Mouse (Mus musculus) brown adipose tissue, adult 24 weeks (tissue): ENCODE measurements at regions not wholly inside any gene's neighbourhood (a gene's known extent, or its start where the extent isn't known, plus 50 kb on each side); places are given as distances from the start of the nearest gene placed in this dataset.

ENCODE experiments used
- H3K27ac ChIP-seq: fragments of 200-500 bp; replicated peaks from 2 replicates; pipeline ENCODE4 v1.5.1; 2012; ENCODE audit warnings: low read depth, mild to moderate bottlenecking, low read length
- H3K4me1 ChIP-seq: fragments of 200-500 bp; 2 replicates; pipeline ENCODE4 v1.6.1; 2012; ENCODE audit warnings: low read length, mixed read lengths; ENCODE audit not compliant: control insufficient read depth, insufficient read depth, insufficient read length
- H3K4me3 ChIP-seq: fragments of 200-500 bp; 2 replicates; pipeline ENCODE4 v1.5.1; 2012; ENCODE audit warnings: low read depth, mild to moderate bottlenecking, low read length, moderate library complexity; ENCODE audit not compliant: insufficient read depth

- no peak overlapping the region for H3K27ac ChIP-seq
- no peaks in the 10 kb centered on the region for H3K4me1 ChIP-seq
- H3K4me3 ChIP-seq = no peak overlapping the region
Measured at GRCm38 (mm10) chr9:85048112-85048978, 264.2 kb upstream of the Gm11114 start.

GRCm38 (mm10) chr9:85052526-85052925 is 260.0 kb upstream of the Gm11114 start:
- Histone ChIP-seq H3K4me1 (no peaks in the 10 kb centered on the region), H3K27ac (no peak overlapping the region), H3K4me3 (no peak overlapping the region)

- Histone ChIP-seq H3K4me3 (no peak overlapping the region), H3K27ac (no peak overlapping the region), H3K4me1 (no peaks in the 10 kb centered on the region)
Measured at GRCm38 (mm10) chr9:85079975-85080374, 232.6 kb upstream of the Gm11114 start.

GRCm38 (mm10) chr9:85088556-85089338 is 223.8 kb upstream of the Gm11114 start:
- no peak overlapping the region for H3K27ac ChIP-seq
- H3K4me1 ChIP-seq = no peaks in the 10 kb centered on the region
- no peak overlapping the region for H3K4me3 ChIP-seq

GRCm38 (mm10) chr9:85090297-85090696 is 222.3 kb upstream of the Gm11114 start:
- no peak overlapping the region for H3K27ac ChIP-seq
- no peaks in the 10 kb centered on the region for H3K4me1 ChIP-seq
- H3K4me3 ChIP-seq = no peak overlapping the region

- H3K4me3 ChIP-seq = no peak overlapping the region
- no peak overlapping the region for H3K27ac ChIP-seq
- H3K4me1 ChIP-seq = no peaks in the 10 kb centered on the region
Measured at GRCm38 (mm10) chr9:85095234-85095633, 217.3 kb upstream of the Gm11114 start.

- Histone ChIP-seq H3K4me3 (no peak overlapping the region), H3K4me1 (no peaks in the 10 kb centered on the region), H3K27ac (no peak overlapping the region)
Measured at GRCm38 (mm10) chr9:85096520-85096919, 216.1 kb upstream of the Gm11114 start.

GRCm38 (mm10) chr9:85112928-85113327 is 199.6 kb upstream of the Gm11114 start:
- H3K4me3 ChIP-seq = no peak overlapping the region
- no peak overlapping the region for H3K27ac ChIP-seq

GRCm38 (mm10) chr9:85114234-85114633 is 198.3 kb upstream of the Gm11114 start:
- Histone ChIP-seq H3K4me3 (no peak overlapping the region), H3K27ac (no peak overlapping the region), H3K4me1 (no peaks in the 10 kb centered on the region)

More at GRCm38 (mm10) chr9:85112928-85113327, 199.6 kb upstream of the Gm11114 start:
- H3K4me1 ChIP-seq = no peaks in the 10 kb centered on the region

GRCm38 (mm10) chr9:85120061-85120460 is 192.5 kb upstream of the Gm11114 start:
- H3K4me3 ChIP-seq = no peak overlapping the region
- H3K4me1 ChIP-seq = no peaks in the 10 kb centered on the region
- H3K27ac ChIP-seq = no peak overlapping the region

GRCm38 (mm10) chr9:85121059-85121458 is 191.5 kb upstream of the Gm11114 start:
- no peaks in the 10 kb centered on the region for H3K4me1 ChIP-seq
- no peak overlapping the region for H3K4me3 ChIP-seq
- H3K27ac ChIP-seq = no peak overlapping the region

GRCm38 (mm10) chr9:85123706-85124105 is 188.9 kb upstream of the Gm11114 start:
- no peak overlapping the region for H3K27ac ChIP-seq
- H3K4me1 ChIP-seq = no peaks in the 10 kb centered on the region
- H3K4me3 ChIP-seq = no peak overlapping the region

GRCm38 (mm10) chr9:85125775-85126174 is 186.8 kb upstream of the Gm11114 start:
- H3K27ac ChIP-seq = no peak overlapping the region
- H3K4me3 ChIP-seq = no peak overlapping the region
- no peaks in the 10 kb centered on the region for H3K4me1 ChIP-seq

- Histone ChIP-seq H3K4me1 (no peaks in the 10 kb centered on the region), H3K27ac (no peak overlapping the region)
Measured at GRCm38 (mm10) chr9:85126541-85126940, 186.0 kb upstream of the Gm11114 start.

GRCm38 (mm10) chr9:85127107-85127506 is 185.5 kb upstream of the Gm11114 start:
- H3K4me1 ChIP-seq = no peaks in the 10 kb centered on the region
- no peak overlapping the region for H3K4me3 ChIP-seq
- no peak overlapping the region for H3K27ac ChIP-seq

More at GRCm38 (mm10) chr9:85126541-85126940, 186.0 kb upstream of the Gm11114 start:
- no peak overlapping the region for H3K4me3 ChIP-seq
